Mouse (Mus musculus): ENCODE data around the gene Lman1l.

DNA sequence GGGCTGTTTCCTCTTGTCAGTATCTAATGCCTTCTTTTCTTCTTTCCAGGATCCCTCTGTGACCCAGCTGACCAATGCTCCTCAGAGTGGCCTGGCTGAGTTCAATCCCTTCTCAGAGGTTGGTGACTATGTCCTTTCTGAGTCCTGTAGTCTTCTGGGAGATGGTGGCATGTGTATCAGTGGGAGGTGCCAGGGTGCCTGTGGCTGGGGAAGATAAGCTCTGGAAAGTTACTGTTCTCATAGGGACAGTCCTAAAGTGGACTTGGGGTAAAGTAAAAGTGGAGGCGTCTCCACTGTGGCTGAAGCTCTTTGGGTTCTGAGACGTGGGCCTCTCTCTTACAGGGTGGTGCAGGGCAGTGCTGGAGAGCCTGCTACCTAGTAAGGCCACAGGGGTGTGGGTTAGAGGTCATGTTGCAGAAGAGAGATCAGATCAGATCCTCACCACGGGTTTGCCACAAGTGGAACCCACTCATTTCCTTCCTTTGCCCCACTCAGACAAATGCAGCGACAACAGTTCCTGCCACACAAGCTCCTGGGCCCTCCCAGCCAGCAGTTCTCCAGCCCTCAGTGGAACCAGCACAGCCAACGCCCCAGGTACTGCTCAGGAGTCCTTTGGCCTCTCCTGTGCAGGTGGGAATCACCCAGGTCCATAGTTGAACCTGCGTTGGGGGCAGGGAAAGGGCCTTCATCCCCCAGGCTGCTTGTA lies 43.3 kb downstream of the Lman1l start:
- no peak for TF ChIP-seq POLR2A (IDR thresholded peaks at IDR 0.05; ENCODE audit: insufficient read depth, low read length)
- no peak for TF ChIP-seq CTCF (IDR thresholded peaks at IDR 0.05; ENCODE audit: low read depth, low read length)
